Mouse (Mus musculus): Measurements from ENCODE around the gene Ccdc12. TPM values are rescaled to one million over a fixed set of nuclear protein-coding genes. Genes with fewer than 3 reads are reported as not detected.

The Ccdc12 gene
- polyA plus RNA-seq, 1 experiment from 2014 or later = 147 TPM

- Histone ChIP-seq H3K9ac (ENCODE audit: low read length) (no peak overlapping the region; the same call in 1 of the 2 replicates), H3K4me1 (ENCODE audit: control insufficient read depth, insufficient read depth, low read length) (peaks cover 58% of the 10 kb centered on the region), H3K27me3 (ENCODE audit: control insufficient read depth, insufficient read depth, low read length) (no peaks in the 10 kb centered on the region), H3K36me3 (ENCODE audit: control insufficient read depth, insufficient read depth) (no peaks in the 10 kb centered on the region), H3K4me3 (ENCODE audit: low read length) (no peak overlapping the region), H3K9me3 (replicated peaks; ENCODE audit: control insufficient read depth, low read length) (no peaks in the 10 kb centered on the region), H3K27ac (ENCODE audit: low read length) (peak overlapping the region; percentile 97; the same call in 1 of the 2 replicates), H3K4me2 (ENCODE audit: low read depth, low read length) (no peak overlapping the region)
- WGBS = 54% methylated on average over 3 of the region's 3 CpGs
- no peak for ATAC-seq (replicated peaks; ENCODE audit: extremely low read depth, insufficient read depth, low FRiP score)
Observed at GRCm38 (mm10) chr9:110686472-110686871, 30.2 kb downstream of the Ccdc12 start.

GRCm38 (mm10) chr9:110687061-110687460, 30.8 kb downstream of the Ccdc12 start:
- H3K4me3 ChIP-seq (ENCODE audit: low read length) = no peak overlapping the region
- 70% methylated on average over 5 of the region's 5 CpGs for WGBS
- no peak overlapping the region for H3K9ac ChIP-seq (ENCODE audit: low read length)
- H3K4me2 ChIP-seq (ENCODE audit: low read depth, low read length) = no peak overlapping the region
- H3K27ac ChIP-seq (ENCODE audit: low read length) = no peak overlapping the region
- H3K9me3 ChIP-seq (replicated peaks; ENCODE audit: control insufficient read depth, low read length) = no peaks in the 10 kb centered on the region
- no peaks in the 10 kb centered on the region for H3K27me3 ChIP-seq (ENCODE audit: control insufficient read depth, insufficient read depth, low read length)
- H3K36me3 ChIP-seq (ENCODE audit: control insufficient read depth, insufficient read depth) = no peaks in the 10 kb centered on the region
- no peak for ATAC-seq (replicated peaks; ENCODE audit: extremely low read depth, insufficient read depth, low FRiP score)
- H3K4me1 ChIP-seq (ENCODE audit: control insufficient read depth, insufficient read depth, low read length) = peaks cover 54% of the 10 kb centered on the region

GRCm38 (mm10) chr9:110687846-110688245, 31.5 kb downstream of the Ccdc12 start:
- no peaks in the 10 kb centered on the region for H3K36me3 ChIP-seq (ENCODE audit: control insufficient read depth, insufficient read depth)
- no peak overlapping the region for H3K9ac ChIP-seq (ENCODE audit: low read length)
- ATAC-seq (replicated peaks; ENCODE audit: extremely low read depth, insufficient read depth, low FRiP score) = no peak
- H3K9me3 ChIP-seq (replicated peaks; ENCODE audit: control insufficient read depth, low read length) = no peaks in the 10 kb centered on the region
- no peak overlapping the region for H3K4me3 ChIP-seq (ENCODE audit: low read length)
- peaks cover 47% of the 10 kb centered on the region for H3K4me1 ChIP-seq (ENCODE audit: control insufficient read depth, insufficient read depth, low read length)
- WGBS = 78% methylated on average over 2 of the region's 2 CpGs
- H3K27me3 ChIP-seq (ENCODE audit: control insufficient read depth, insufficient read depth, low read length) = no peaks in the 10 kb centered on the region
- H3K4me2 ChIP-seq (ENCODE audit: low read depth, low read length) = no peak overlapping the region
- no peak overlapping the region for H3K27ac ChIP-seq (ENCODE audit: low read length)

- 80% methylated on average over 8 of the region's 8 CpGs for WGBS
- no peaks in the 10 kb centered on the region for H3K9me3 ChIP-seq (replicated peaks; ENCODE audit: control insufficient read depth, low read length)
- peaks cover 33% of the 10 kb centered on the region for H3K4me1 ChIP-seq (ENCODE audit: control insufficient read depth, insufficient read depth, low read length)
- H3K27ac ChIP-seq (ENCODE audit: low read length) = no peak overlapping the region
- H3K4me3 ChIP-seq (ENCODE audit: low read length) = no peak overlapping the region
- H3K36me3 ChIP-seq (ENCODE audit: control insufficient read depth, insufficient read depth) = 0 out of 2 replicates have a peak, but pooled peaks cover 2% of the 10 kb centered on the region
- no peaks in the 10 kb centered on the region for H3K27me3 ChIP-seq (ENCODE audit: control insufficient read depth, insufficient read depth, low read length)
- no peak overlapping the region for H3K9ac ChIP-seq (ENCODE audit: low read length)
- H3K4me2 ChIP-seq (ENCODE audit: low read depth, low read length) = no peak overlapping the region
- ATAC-seq (replicated peaks; ENCODE audit: extremely low read depth, insufficient read depth, low FRiP score) = no peak
Observed at GRCm38 (mm10) chr9:110689261-110689779, 33.0 kb downstream of the Ccdc12 start.

GRCm38 (mm10) chr9:110695165-110695755, 39.0 kb downstream of the Ccdc12 start:
- H3K4me1 ChIP-seq (ENCODE audit: control insufficient read depth, insufficient read depth, low read length) = peaks cover 19% of the 10 kb centered on the region
- no peak for ATAC-seq (replicated peaks; ENCODE audit: extremely low read depth, insufficient read depth, low FRiP score)
- H3K9ac ChIP-seq (ENCODE audit: low read length) = no peak overlapping the region
- no peaks in the 10 kb centered on the region for H3K9me3 ChIP-seq (replicated peaks; ENCODE audit: control insufficient read depth, low read length)
- no peaks in the 10 kb centered on the region for H3K27me3 ChIP-seq (ENCODE audit: control insufficient read depth, insufficient read depth, low read length)
- 0 out of 2 replicates have a peak, but pooled peaks cover 2% of the 10 kb centered on the region for H3K36me3 ChIP-seq (ENCODE audit: control insufficient read depth, insufficient read depth)
- 64% methylated on average over 4 of the region's 4 CpGs for WGBS
- H3K4me2 ChIP-seq (ENCODE audit: low read depth, low read length) = no peak overlapping the region
- H3K27ac ChIP-seq (ENCODE audit: low read length) = no peak overlapping the region
- no peak overlapping the region for H3K4me3 ChIP-seq (ENCODE audit: low read length)

GRCm38 (mm10) chr9:110696427-110696826, 40.1 kb downstream of the Ccdc12 start:
- ATAC-seq (replicated peaks; ENCODE audit: extremely low read depth, insufficient read depth, low FRiP score) = no peak
- H3K4me3 ChIP-seq (ENCODE audit: low read length) = no peak overlapping the region
- WGBS = 94% methylated on average over 5 of the region's 5 CpGs

GRCm38 (mm10) chr9:110697465-110697864, 41.2 kb downstream of the Ccdc12 start:
- Histone ChIP-seq H3K4me3 (ENCODE audit: low read length) (no peak overlapping the region), H3K9me3 (replicated peaks; ENCODE audit: control insufficient read depth, low read length) (no peaks in the 10 kb centered on the region), H3K9ac (ENCODE audit: low read length) (no peak overlapping the region), H3K4me1 (ENCODE audit: control insufficient read depth, insufficient read depth, low read length) (peaks cover 20% of the 10 kb centered on the region), H3K27ac (ENCODE audit: low read length) (no peak overlapping the region), H3K36me3 (ENCODE audit: control insufficient read depth, insufficient read depth) (0 out of 2 replicates have a peak, but pooled peaks cover 2% of the 10 kb centered on the region), H3K4me2 (ENCODE audit: low read depth, low read length) (no peak overlapping the region), H3K27me3 (ENCODE audit: control insufficient read depth, insufficient read depth, low read length) (no peaks in the 10 kb centered on the region)
- ATAC-seq (replicated peaks; ENCODE audit: extremely low read depth, insufficient read depth, low FRiP score) = no peak
- WGBS = 73% methylated on average over 3 of the region's 3 CpGs

More at GRCm38 (mm10) chr9:110696427-110696826, 40.1 kb downstream of the Ccdc12 start:
- no peaks in the 10 kb centered on the region for H3K9me3 ChIP-seq (replicated peaks; ENCODE audit: control insufficient read depth, low read length)
- no peak overlapping the region for H3K27ac ChIP-seq (ENCODE audit: low read length)
- no peak overlapping the region for H3K4me2 ChIP-seq (ENCODE audit: low read depth, low read length)
- H3K9ac ChIP-seq (ENCODE audit: low read length) = no peak overlapping the region
- 0 out of 2 replicates have a peak, but pooled peaks cover 2% of the 10 kb centered on the region for H3K36me3 ChIP-seq (ENCODE audit: control insufficient read depth, insufficient read depth)
- H3K27me3 ChIP-seq (ENCODE audit: control insufficient read depth, insufficient read depth, low read length) = no peaks in the 10 kb centered on the region
- H3K4me1 ChIP-seq (ENCODE audit: control insufficient read depth, insufficient read depth, low read length) = peaks cover 19% of the 10 kb centered on the region

GRCm38 (mm10) chr9:110699574-110699973, 43.3 kb downstream of the Ccdc12 start:
- no peak overlapping the region for H3K4me3 ChIP-seq (ENCODE audit: low read length)
- H3K4me1 ChIP-seq (ENCODE audit: control insufficient read depth, insufficient read depth, low read length) = peaks cover 32% of the 10 kb centered on the region
- H3K27ac ChIP-seq (ENCODE audit: low read length) = no peak overlapping the region
- ATAC-seq (replicated peaks; ENCODE audit: extremely low read depth, insufficient read depth, low FRiP score) = no peak
- no peaks in the 10 kb centered on the region for H3K9me3 ChIP-seq (replicated peaks; ENCODE audit: control insufficient read depth, low read length)
- no peak overlapping the region for H3K9ac ChIP-seq (ENCODE audit: low read length)
- H3K27me3 ChIP-seq (ENCODE audit: control insufficient read depth, insufficient read depth, low read length) = no peaks in the 10 kb centered on the region
- H3K4me2 ChIP-seq (ENCODE audit: low read depth, low read length) = no peak overlapping the region
- 83% methylated on average over 3 of the region's 3 CpGs for WGBS
- no peaks in the 10 kb centered on the region for H3K36me3 ChIP-seq (ENCODE audit: control insufficient read depth, insufficient read depth)

GRCm38 (mm10) chr9:110701114-110702032, 45.1 kb downstream of the Ccdc12 start:
- Histone ChIP-seq H3K27ac (ENCODE audit: low read length) (no peak overlapping the region), H3K27me3 (ENCODE audit: control insufficient read depth, insufficient read depth, low read length) (no peaks in the 10 kb centered on the region), H3K4me2 (ENCODE audit: low read depth, low read length) (no peak overlapping the region), H3K4me1 (ENCODE audit: control insufficient read depth, insufficient read depth, low read length) (peaks cover 24% of the 10 kb centered on the region), H3K36me3 (ENCODE audit: control insufficient read depth, insufficient read depth) (no peaks in the 10 kb centered on the region; the same call in 1 of the 2 replicates), H3K9ac (ENCODE audit: low read length) (no peak overlapping the region), H3K4me3 (ENCODE audit: low read length) (no peak overlapping the region), H3K9me3 (replicated peaks; ENCODE audit: control insufficient read depth, low read length) (no peaks in the 10 kb centered on the region)
- no peak for ATAC-seq (replicated peaks; ENCODE audit: extremely low read depth, insufficient read depth, low FRiP score)
- 77% methylated on average over 11 of the region's 12 CpGs for WGBS

All from heart, embryonic 16.5 days (tissue).